Mouse (Mus musculus) ES-CJ7 (cell line): ENCODE data around the gene Krt88.

Source experiments
- DNase-seq: peaks from one replicate; pipeline ENCODE4 v3.0.0; 2011; ENCODE audit warnings: low read depth, low spot score

Krt88 gene

DNA sequence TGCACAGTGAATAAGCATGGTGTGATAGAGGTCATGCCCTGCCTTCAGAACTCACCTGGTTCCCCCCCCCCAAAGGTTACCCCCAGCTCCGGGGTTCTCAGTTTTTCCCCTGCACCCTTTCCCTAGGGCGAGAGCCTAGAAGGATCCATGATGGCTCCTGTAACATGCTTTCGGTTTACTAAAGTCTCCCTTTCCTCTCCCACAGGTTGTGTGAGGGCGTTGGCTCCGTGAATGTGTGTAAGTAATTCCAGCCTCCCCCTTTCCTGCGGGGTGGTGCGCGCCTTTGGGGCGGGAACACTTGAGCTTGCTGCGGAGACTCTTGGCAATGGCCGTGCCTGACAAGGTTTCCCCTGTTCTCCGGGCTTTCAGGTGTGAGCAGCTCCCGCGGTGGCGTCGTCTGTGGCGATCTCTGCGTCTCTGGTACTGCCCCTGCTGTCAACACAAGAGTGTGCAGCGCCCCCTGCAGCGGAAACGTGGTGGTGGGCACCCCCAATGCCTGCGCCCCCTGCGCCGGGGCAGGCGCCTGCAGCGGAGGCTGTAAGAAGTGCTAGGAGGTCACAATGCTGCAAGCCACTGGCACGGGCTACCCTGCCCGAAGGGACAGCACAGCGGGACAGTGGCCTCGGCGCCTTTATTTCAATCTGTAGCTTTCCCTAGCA lies 31.6 kb downstream of the Krt88 start:
- DNase-seq = peak; percentile 41

DNA sequence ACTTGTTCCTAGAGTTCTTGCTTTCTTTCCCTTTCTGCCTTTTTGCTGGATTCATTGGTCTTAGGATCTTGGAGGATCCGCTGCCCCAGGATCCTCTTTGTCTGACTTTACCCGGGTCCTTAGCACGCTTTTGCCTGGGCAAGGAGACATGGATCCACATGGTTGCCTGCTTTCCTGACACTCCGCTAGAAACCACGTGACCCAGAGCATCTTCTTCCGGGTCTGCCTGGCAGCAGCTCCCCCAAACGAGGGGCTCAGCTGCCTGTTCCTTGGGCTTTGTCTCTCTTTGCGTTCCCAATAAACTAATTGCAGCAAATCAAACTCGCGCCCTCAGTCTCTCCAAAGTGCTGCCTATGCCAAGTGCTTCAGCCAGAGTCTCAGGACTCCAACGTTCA lies 32.1 kb downstream of the Krt88 start:
- no peak for DNase-seq

DNA sequence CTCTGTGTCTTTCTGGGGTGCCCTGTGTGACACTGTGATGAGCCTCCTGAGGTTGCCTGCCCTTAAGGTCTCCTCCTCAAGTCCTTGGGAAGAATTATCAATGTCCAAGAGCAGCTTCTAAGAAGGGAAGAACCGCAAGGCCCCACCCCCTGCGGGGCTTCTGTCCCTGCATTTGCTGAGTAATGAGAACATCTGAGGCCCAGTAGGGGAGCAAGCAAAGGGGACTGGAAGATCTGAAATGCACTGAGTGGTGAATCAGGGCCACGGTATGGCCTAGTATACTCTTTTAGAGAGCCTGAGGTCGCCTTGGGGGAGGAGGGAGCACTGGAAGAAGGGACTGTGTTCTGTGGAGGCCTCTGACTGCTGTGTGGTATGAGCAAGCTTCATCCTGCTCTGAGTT lies 34.5 kb downstream of the Krt88 start:
- DNase-seq = no peak

DNA sequence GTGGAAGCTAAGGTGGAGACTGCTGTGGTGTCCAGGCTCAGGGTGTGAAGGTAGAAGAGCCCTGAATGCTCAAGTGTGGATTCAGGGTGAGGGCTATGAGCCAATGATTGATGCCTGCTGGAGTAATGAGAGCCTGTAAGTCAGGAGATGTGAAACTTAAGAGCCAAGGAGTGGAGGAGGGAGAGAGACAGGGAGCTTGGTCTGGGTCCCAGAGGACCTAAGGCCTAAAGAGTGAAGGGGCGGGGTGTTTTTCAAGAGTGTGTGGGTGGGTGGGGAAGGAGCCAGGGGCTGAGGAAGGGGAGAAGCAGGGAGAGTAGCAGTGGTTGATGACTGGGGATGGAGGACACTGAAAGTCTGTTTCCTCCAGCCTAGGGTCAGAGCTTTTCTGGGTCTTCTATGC lies 36.1 kb downstream of the Krt88 start:
- no peak for DNase-seq

DNA sequence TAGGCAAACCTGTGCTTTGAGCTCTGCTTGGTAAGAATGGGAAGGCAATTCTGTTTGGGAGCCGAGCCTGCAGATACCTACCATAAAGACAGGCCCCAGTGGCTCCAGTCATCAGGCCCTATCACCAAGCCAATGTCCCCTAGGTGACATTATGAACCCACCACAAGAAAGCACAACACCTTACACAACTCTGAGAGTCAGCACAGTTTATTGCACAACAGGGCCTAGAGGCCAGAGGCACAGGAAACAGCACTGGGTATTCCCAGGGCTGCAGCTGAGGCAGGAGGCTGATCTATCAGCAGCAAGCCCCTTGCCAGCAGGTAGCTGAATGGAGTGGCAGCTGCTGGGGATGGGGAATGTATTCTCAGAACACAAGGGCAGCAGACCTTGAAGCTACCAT lies 37.4 kb downstream of the Krt88 start:
- no peak for DNase-seq

DNA sequence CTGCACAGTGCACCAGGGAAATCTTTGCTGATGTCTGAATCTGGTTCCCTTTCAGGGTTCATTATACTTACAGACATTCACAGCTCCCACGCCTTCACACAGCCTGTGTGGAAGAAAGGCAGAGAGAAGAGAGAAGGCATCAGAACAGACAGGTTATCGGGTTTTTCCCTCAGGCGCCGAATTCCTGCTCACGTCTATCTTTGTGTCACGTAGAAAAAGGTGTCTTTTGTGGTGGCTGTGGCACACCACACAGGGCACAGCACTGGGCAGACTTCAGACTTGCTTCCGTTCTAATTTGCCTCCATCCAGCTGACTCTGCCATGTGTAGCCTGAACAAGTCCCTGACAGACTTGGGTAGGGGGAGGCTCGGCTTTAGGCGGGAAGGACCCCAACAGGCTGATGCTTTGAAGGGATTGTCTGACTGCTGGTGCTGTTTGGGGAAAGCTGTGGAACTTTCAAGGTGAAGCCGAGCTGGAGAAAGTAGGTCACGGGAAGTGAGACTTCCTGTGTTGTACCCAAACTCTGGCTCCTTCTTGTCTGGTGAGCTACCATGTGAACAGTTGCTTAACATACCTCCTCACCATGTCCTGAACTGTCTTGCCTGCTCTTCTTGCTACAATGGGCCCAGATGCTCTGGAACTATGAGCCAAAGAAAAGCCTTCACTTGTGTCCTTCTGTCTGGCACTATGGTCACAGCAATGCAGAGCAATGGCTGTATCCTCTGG lies 38.5 kb downstream of the Krt88 start:
- no peak for DNase-seq

DNA sequence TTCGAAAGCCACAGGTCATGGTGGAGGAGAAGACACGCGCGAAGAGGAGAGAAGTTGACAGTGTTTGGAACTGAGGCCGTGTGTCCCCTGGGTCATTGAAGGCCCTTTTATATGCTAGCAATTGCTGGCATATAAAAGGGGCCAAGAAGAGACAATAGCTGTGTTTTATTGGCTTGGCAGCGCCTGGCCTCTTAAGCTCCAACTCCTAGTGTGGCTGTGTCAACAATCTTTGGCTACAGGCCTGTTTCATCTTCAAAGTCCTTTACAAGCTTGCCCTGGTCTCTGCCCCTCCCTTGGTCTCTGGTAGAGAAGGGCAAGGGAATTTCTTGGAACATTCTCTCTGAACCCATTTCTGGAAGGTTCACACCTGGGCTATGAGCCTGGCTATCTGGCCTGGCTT lies 43.9 kb downstream of the Krt88 start, which contains the start of gene Krt83:
Gene Krt83, minus strand, starts transcription at position 82 of the 400 bp plus-strand sequence.
- DNase-seq = no peak

DNA sequence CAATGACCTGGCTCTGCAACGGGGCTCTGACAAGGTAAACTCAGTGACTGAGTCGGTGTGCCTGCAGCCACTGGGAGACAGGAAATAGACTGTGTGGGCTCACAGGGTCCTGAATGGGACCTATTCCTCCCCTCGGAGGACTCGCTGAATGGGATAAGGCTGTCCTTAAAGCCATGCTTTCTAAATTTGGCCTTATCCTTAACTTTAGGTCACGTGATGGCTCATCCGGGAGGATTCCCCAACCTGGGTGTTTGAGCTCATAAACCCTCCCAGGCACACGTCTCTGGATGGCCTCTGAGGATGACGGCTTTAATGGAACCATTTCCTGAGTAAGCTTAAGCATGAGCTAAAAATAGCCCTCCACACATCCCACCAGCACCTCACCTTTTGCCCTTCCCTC lies 45.2 kb downstream of the Krt88 start:
- peak; percentile 11 for DNase-seq

DNA sequence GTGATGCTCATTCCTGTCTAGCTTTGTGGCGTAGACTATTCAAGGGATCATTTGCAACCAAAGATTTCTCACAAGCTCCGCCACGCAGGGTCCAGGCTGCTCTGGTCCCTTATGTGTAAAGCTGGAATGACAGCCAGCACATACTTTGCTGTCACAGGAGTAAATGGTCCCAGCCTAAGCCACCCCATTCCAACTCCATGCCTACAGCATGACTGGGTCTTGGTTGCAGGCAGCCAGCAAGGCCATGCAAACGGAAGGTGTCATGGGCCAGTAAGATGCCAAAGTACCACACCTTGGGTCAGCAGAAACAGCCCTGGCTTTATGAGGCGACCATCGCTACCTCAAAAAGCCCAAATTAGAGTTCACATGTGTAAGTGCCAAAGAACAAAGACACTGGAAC lies 46.2 kb downstream of the Krt88 start:
- DNase-seq = no peak

DNA sequence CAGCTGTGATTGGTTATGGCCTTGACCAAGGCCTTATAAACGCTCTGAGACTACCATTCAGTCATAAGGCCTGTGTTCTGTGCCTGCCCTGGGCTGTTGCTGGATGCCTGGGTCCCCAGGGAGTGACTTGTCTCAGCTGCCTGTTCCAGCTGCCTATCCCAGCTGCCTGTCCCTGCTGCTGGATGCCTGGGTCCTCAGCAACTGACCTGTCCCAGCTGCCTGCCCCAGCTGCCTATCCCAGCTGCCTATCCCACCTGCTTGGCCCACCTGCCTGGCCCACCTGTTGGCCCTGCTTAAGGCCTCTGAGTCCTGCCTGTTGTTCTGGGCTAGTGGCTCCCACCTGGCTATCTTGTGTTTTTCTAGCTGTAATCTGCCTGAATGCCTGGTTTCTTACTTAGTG lies 46.7 kb downstream of the Krt88 start:
- no peak for DNase-seq

DNA sequence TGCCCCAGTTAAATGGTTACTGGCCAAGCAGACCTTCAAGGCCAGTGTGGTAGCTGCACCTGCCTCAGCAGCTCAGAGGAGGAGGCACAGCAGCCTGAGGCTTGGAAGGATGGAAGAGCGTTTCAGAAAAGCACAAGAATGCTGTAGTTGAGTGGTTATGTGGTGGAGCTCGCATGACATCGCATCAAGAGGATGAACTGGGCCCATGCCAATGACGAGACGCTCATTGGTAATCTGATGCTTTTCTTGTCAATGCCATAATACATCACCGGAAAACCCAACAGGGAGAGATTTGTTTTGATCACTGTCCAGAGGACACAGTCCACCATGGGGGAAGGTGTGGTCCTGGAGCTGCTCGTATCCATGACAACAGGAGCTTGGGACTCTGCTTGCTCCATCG lies 47.7 kb downstream of the Krt88 start:
- DNase-seq = no peak

DNA sequence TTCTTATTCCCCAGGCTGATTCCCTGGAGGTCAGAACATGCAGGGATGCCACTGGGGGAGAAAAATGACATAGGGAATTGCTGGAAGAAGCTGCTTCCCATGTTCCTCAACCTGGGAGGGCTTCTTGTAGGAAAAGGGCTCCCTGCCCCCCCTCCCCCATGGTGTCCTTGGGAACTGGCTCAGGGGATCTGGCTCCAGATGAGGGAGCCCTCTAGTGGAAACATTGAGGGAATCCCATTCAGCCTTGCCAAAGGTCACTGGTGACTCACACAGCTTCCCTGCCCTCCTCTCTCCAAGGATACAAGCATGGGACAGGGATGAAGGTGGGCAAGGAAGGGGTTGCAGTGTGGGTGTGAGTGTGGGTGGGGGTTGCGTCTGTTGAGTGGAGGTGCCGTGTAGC lies 49.6 kb downstream of the Krt88 start:
- DNase-seq = peak; percentile 40
